Mouse (Mus musculus): Measurements from ENCODE around the gene Col26a1.
A peak's percentile ranks its signal among the peaks of the same experiment; 100 is the strongest.
"Not testable (repeated sequence)": the region's sequence is repeated elsewhere in the genome, so short reads cannot be mapped to it uniquely, and the experiment has no call there.

Gene Col26a1

GRCm38 (mm10) chr5:136738918-136739317 lies 144.1 kb downstream of the Col26a1 start:
- no peak for DNase-seq

- not testable (repeated sequence) for DNase-seq
These were observed 156.7 kb downstream of the Col26a1 start for GRCm38 (mm10) chr5:136726271-136726670.

GRCm38 (mm10) chr5:136721596-136721995 lies 161.4 kb downstream of the Col26a1 start:
- DNase-seq, result no peak

- no peak for DNase-seq
These were observed 164.4 kb downstream of the Col26a1 start for GRCm38 (mm10) chr5:136718656-136719055.

GRCm38 (mm10) chr5:136717573-136717854 lies 165.5 kb downstream of the Col26a1 start:
- no peak for DNase-seq

- DNase-seq, result no peak
These were observed 166.1 kb downstream of the Col26a1 start for GRCm38 (mm10) chr5:136716696-136717572.

GRCm38 (mm10) chr5:136714879-136715278 lies 168.1 kb downstream of the Col26a1 start:
- peak; percentile 64 to 74 for DNase-seq

- no peak for DNase-seq
These were observed 168.7 kb downstream of the Col26a1 start for GRCm38 (mm10) chr5:136714232-136714875.

- DNase-seq, result no peak
These were observed 172.3 kb downstream of the Col26a1 start for GRCm38 (mm10) chr5:136710742-136711141.

- DNase-seq, result no peak
These were observed 174.9 kb downstream of the Col26a1 start for GRCm38 (mm10) chr5:136708116-136708515.

GRCm38 (mm10) chr5:136706803-136707202 lies 176.2 kb downstream of the Col26a1 start:
- DNase-seq, result peak; percentile 76

GRCm38 (mm10) chr5:136705532-136705931 lies 177.5 kb downstream of the Col26a1 start:
- peak; percentile 42 to 44 for DNase-seq

- no peak for DNase-seq
These were observed 178.9 kb downstream of the Col26a1 start for GRCm38 (mm10) chr5:136704151-136704550.

GRCm38 (mm10) chr5:136703751-136704150 lies 179.3 kb downstream of the Col26a1 start:
- peak; percentile 74 to 81 for DNase-seq

- DNase-seq, result no peak
These were observed 180.8 kb downstream of the Col26a1 start for GRCm38 (mm10) chr5:136702159-136702725.

- DNase-seq, result no peak
These were observed 185.4 kb downstream of the Col26a1 start for GRCm38 (mm10) chr5:136697618-136698017.

GRCm38 (mm10) chr5:136696516-136696915 lies 186.5 kb downstream of the Col26a1 start:
- no peak for DNase-seq

GRCm38 (mm10) chr5:136694976-136695375 lies 188.0 kb downstream of the Col26a1 start:
- DNase-seq, result peak in 1 of 2 experiments; percentile 48

- DNase-seq, result peak; percentile 41 to 56
These were observed 189.6 kb downstream of the Col26a1 start for GRCm38 (mm10) chr5:136693418-136693817.

GRCm38 (mm10) chr5:136692784-136693183 lies 190.2 kb downstream of the Col26a1 start, which contains the start of gene Myl10:
TSS of gene Myl10 (plus strand) at chr5:136693146.
- DNase-seq, result peak; percentile 37 to 53
